Comparison of ENCODE assay signal across 20 mouse cellular contexts in genomic region chr10:12061069-12061861, GRCm38 (mm10).
DNase-seq lines count a peak whose midpoint lies in the region; ATAC-seq and TF ChIP-seq lines count a peak whose summit lies in the region.
"Had no signal": no experiment of that assay in that cellular context is flagged by ENCODE, and none has a peak within 500 bp of the region (broad histone marks: within the 10 kb centered on the region; RNA-seq: fewer than 3 reads in every experiment).

No protein-coding gene starts in this region.

- H3K36me3 ChIP-seq in kidney, embryonic 15.5 days = no peaks in the 10 kb centered on the region
- no peaks in the 10 kb centered on the region for H3K36me3 ChIP-seq in liver, postnatal 0 days (replicated peaks; ENCODE audit: insufficient read depth, low read length)
- no peaks in the 10 kb centered on the region for H3K36me3 ChIP-seq in hindbrain, embryonic 10.5 days
- H3K36me3 ChIP-seq: embryonic facial prominence, embryonic 10.5 days; heart, embryonic 10.5 days; hindbrain, embryonic 13.5 days had no signal

- no peak overlapping the region for H3K4me3 ChIP-seq in kidney, embryonic 15.5 days (replicated peaks)
- no peak overlapping the region for H3K4me3 ChIP-seq in liver, postnatal 0 days (ENCODE audit: low read depth, low read length)
- no peak overlapping the region for H3K4me3 ChIP-seq in hindbrain, embryonic 10.5 days
- H3K4me3 ChIP-seq: embryonic facial prominence, embryonic 10.5 days; forebrain, embryonic 13.5 days; heart, embryonic 10.5 days; hindbrain, embryonic 13.5 days had no signal

- H3K27me3 ChIP-seq in kidney, embryonic 15.5 days = no peaks in the 10 kb centered on the region
- no peaks in the 10 kb centered on the region for H3K27me3 ChIP-seq in liver, postnatal 0 days (ENCODE audit: insufficient read depth, low read length)
- H3K27me3 ChIP-seq in hindbrain, embryonic 10.5 days (ENCODE audit: insufficient read depth, poor library complexity, severe bottlenecking) = no peaks in the 10 kb centered on the region
- H3K27me3 ChIP-seq: CH12.LX; forebrain, embryonic 13.5 days; hindbrain, embryonic 13.5 days; Patski had no signal

- H3K4me2 ChIP-seq in kidney, embryonic 15.5 days = no peak overlapping the region
- peak overlapping the region; percentile 48 for H3K4me2 ChIP-seq in liver, postnatal 0 days (ENCODE audit: low read depth, low read length)
- H3K4me2 ChIP-seq: forebrain, embryonic 13.5 days; hindbrain, embryonic 13.5 days had no signal

- DNase-seq in kidney, adult 11 months = no peak
- peak; percentile 4 for DNase-seq in right cerebral cortex, adult 18-20 months
- DNase-seq in right cerebral cortex, postnatal 14 days = no peak
- DNase-seq in liver, postnatal 0 days = no peak
- DNase-seq in hindbrain, embryonic 10.5 days (ENCODE audit: low spot score) = no peak
- DNase-seq: adrenal gland, postnatal 14 days; cerebellum, adult 18-20 months; cerebellum, postnatal 10 days; forebrain, postnatal 0 days; heart, adult 18-20 months; heart, postnatal 10 days; heart, postnatal 4 days had no signal

- WGBS in kidney, embryonic 15.5 days = 66% methylated on average over 5 of the region's 5 CpGs
- WGBS in liver, postnatal 0 days (ENCODE audit: insufficient replicate concordance) = 59% methylated on average over 5 of the region's 5 CpGs
- 91% methylated on average over 5 of the region's 5 CpGs for WGBS in hindbrain, embryonic 10.5 days

- H3K4me1 ChIP-seq in kidney, embryonic 15.5 days = 0 out of 2 replicates have a peak, but pooled peaks cover 4% of the 10 kb centered on the region
- no peaks in the 10 kb centered on the region for H3K4me1 ChIP-seq in liver, postnatal 0 days (ENCODE audit: insufficient read depth)
- H3K4me1 ChIP-seq in hindbrain, embryonic 10.5 days (replicated peaks) = no peaks in the 10 kb centered on the region
- H3K4me1 ChIP-seq: embryonic facial prominence, embryonic 10.5 days; forebrain, embryonic 13.5 days; heart, embryonic 10.5 days; hindbrain, embryonic 13.5 days had no signal

- H3K9me3 ChIP-seq in kidney, embryonic 15.5 days (replicated peaks) = no peaks in the 10 kb centered on the region
- H3K9me3 ChIP-seq in liver, postnatal 0 days (ENCODE audit: low read length) = no peaks in the 10 kb centered on the region
- H3K9me3 ChIP-seq in hindbrain, embryonic 10.5 days = no peaks in the 10 kb centered on the region
- H3K9me3 ChIP-seq: embryonic facial prominence, embryonic 10.5 days; forebrain, embryonic 13.5 days; heart, embryonic 10.5 days; hindbrain, embryonic 13.5 days had no signal

- no peak overlapping the region for H3K9ac ChIP-seq in kidney, embryonic 15.5 days
- H3K9ac ChIP-seq in liver, postnatal 0 days (replicated peaks) = no peak overlapping the region
- H3K9ac ChIP-seq: forebrain, embryonic 13.5 days; forebrain, postnatal 0 days; hindbrain, embryonic 13.5 days had no signal

- ATAC-seq in kidney, embryonic 15.5 days (replicated peaks; ENCODE audit: low FRiP score) = peak; percentile 72; the same call in 1 of the 2 replicates
- ATAC-seq in liver, postnatal 0 days = peak; percentile 59
- ATAC-seq: activated CD4-positive, CD25-positive, alpha-beta regulatory T cell, adult 4 months; forebrain, embryonic 13.5 days; forebrain, postnatal 0 days; Patski had no signal

- no peak overlapping the region for H3K27ac ChIP-seq in kidney, embryonic 15.5 days
- H3K27ac ChIP-seq in liver, postnatal 0 days (ENCODE audit: low read depth) = no peak overlapping the region
- no peak overlapping the region for H3K27ac ChIP-seq in hindbrain, embryonic 10.5 days
- H3K27ac ChIP-seq: embryonic facial prominence, embryonic 10.5 days; forebrain, embryonic 13.5 days; heart, embryonic 10.5 days; hindbrain, embryonic 13.5 days had no signal

- TF ChIP-seq EP300 in liver, postnatal 0 days (IDR thresholded peaks at IDR 0.05; ENCODE audit: low read depth) = no peak

- TF ChIP-seq CTCF in liver, postnatal 0 days (IDR thresholded peaks at IDR 0.05; ENCODE audit: low read depth) = no peak
